Mouse (Mus musculus) gastrocnemius, postnatal 10 days (tissue): ENCODE data around the gene Olfr120. TPM values are rescaled to one million over a fixed set of nuclear protein-coding genes. Genes with fewer than 3 reads are reported as not detected.
"Not testable (repeated sequence)": the region's sequence is repeated elsewhere in the genome, so short reads cannot be mapped to it uniquely, and the experiment has no call there.

Source experiments
- DNase-seq: peaks from one replicate; pipeline ENCODE4 v3.0.0; 2021; ENCODE audit warnings: mixed read lengths
- long read RNA-seq, 2 experiments: library from polyadenylated mRNA; stranded (forward); transcript quantifications; one replicate each; pipeline ENCODE4 v2.0.0; 2021
- total RNA-seq, 2 experiments: library from RNA; stranded (reverse); gene quantifications; 2 replicates each; pipeline ENCODE4 v1.2.3; 2021

The Olfr120 gene
- not detected for total RNA-seq
- long read RNA-seq, experiment 1 = 0 reads
- long read RNA-seq, experiment 2 = 0 reads

GRCm38 (mm10) chr17:37721508-37721907 lies at the start of gene Olfr120:
TSS of gene Olfr120 (plus strand) at chr17:37721808.
- DNase-seq = no peak

DNA sequence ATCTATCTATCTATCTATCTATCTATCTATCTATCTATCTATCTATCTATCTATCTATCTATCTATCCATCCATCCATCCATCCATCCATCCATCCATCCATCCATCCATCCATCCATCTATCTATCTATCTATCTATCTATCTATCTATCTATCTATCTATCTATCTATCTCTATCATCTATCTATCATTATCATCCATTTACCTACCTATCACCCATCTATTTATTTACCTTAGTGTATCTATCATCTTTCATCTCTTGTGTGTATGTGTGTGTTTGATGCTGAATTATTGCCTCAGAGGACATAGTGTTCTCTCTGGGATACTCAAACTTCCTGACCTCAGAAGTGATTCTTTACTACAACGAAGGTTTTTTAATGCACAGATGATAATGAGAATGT lies 25.3 kb upstream of the Olfr120 start, which contains the start of gene Olfr119:
TSS of gene Olfr119 (plus strand) at position 301 of the 400 bp plus-strand sequence.
- DNase-seq = not testable (repeated sequence)

GRCm38 (mm10) chr17:37738070-37738469 lies 16.5 kb downstream of the Olfr120 start:
- no peak for DNase-seq

DNA sequence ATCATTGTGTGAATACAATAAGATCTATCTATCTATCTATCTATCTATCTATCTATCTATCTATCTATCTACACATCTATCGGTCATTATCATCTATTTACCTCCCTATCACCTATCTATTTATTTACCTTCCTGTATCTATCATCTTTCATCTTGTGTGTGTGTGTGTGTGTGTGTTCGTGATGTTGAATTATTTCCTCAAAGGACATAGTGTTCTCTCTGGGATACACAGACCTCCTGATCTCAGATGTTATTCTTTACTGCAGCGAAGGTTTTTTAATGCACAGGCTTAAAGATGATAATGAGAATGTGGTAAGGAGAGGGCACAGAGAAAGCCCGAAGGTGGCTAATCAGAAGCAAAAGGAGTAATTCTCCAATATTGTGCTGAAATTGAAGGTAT lies 46.7 kb downstream of the Olfr120 start, which contains the start of gene Olfr122:
TSS of gene Olfr122 (plus strand) at position 301 of the 400 bp plus-strand sequence.
- no peak for DNase-seq

Other genes starting within 250 kb of the Olfr120 start
- not detected for gene H2-M2, start 238.3 kb upstream of the Olfr120 start, total RNA-seq
- gene Olfr110, start 229.3 kb upstream of the Olfr120 start, total RNA-seq = not detected
- not detected for gene Olfr111, start 213.8 kb upstream of the Olfr120 start, total RNA-seq
- gene Olfr112, start 152.4 kb upstream of the Olfr120 start, total RNA-seq = not detected
- not detected for gene Olfr113, start 144.1 kb upstream of the Olfr120 start, total RNA-seq
- gene Olfr114, start 129.1 kb upstream of the Olfr120 start, total RNA-seq = not detected
- under 1 TPM; 0.11 to 0.26 TPM for gene Olfr115, start 94.7 kb upstream of the Olfr120 start, total RNA-seq
- not detected for gene Olfr116, start 94.6 kb upstream of the Olfr120 start, total RNA-seq
- not detected for gene Olfr117, start 58.0 kb upstream of the Olfr120 start, total RNA-seq
- gene Olfr118, start 54.8 kb upstream of the Olfr120 start, total RNA-seq = not detected
- gene Olfr119, start 25.2 kb upstream of the Olfr120 start, total RNA-seq = not detected
- gene Olfr121, start 27.0 kb downstream of the Olfr120 start, total RNA-seq = not detected
- gene Olfr122, start 46.8 kb downstream of the Olfr120 start, total RNA-seq = not detected
- not detected for gene Olfr123, start 71.7 kb downstream of the Olfr120 start, total RNA-seq
- gene Olfr124, start 78.1 kb downstream of the Olfr120 start, total RNA-seq = not detected
- gene Olfr125, start 111.1 kb downstream of the Olfr120 start, total RNA-seq = not detected
- not detected for gene Olfr126, start 125.7 kb downstream of the Olfr120 start, total RNA-seq
- not detected for gene Olfr127, start 178.6 kb downstream of the Olfr120 start, total RNA-seq
- gene Olfr128, start 198.7 kb downstream of the Olfr120 start, total RNA-seq = not detected
- gene Olfr761, start 231.3 kb downstream of the Olfr120 start, total RNA-seq = not detected